Mouse (Mus musculus) liver, adult 2 months (tissue): ENCODE measurements at regions not wholly inside any gene's neighbourhood (a gene's known extent, or its start where the extent isn't known, plus 50 kb on each side); places are given as distances from the start of the nearest gene placed in this dataset.

Source experiments
- CTCF ChIP-seq: fragments of 200-500 bp; IDR thresholded peaks from 2 replicates; pipeline ENCODE4 v1.5.1; 2011; ENCODE audit warnings: low read depth, low read length, control low read depth
- POLR2A ChIP-seq: fragments of 200-500 bp; IDR thresholded peaks from 2 replicates; pipeline ENCODE4 v1.6.1; 2011; ENCODE audit warnings: low read length, control low read depth; ENCODE audit not compliant: insufficient read depth; ENCODE audit errors: extremely low read depth

GRCm38 (mm10) chr1:190374270-190374669 is 203.8 kb upstream of the Prox1 start:
- TF ChIP-seq CTCF (no peak), POLR2A (no peak)
